Mouse (Mus musculus) MEL-GATA-1-ER (cell line): ENCODE measurements around the gene Mrpl55.

ENCODE experiments used
- DNase-seq: peaks from one replicate; pipeline ENCODE4 v3.0.0-alpha.2; 2012; ENCODE audit warnings: low read depth; ENCODE audit errors: extremely low read depth

The Mrpl55 gene

DNA sequence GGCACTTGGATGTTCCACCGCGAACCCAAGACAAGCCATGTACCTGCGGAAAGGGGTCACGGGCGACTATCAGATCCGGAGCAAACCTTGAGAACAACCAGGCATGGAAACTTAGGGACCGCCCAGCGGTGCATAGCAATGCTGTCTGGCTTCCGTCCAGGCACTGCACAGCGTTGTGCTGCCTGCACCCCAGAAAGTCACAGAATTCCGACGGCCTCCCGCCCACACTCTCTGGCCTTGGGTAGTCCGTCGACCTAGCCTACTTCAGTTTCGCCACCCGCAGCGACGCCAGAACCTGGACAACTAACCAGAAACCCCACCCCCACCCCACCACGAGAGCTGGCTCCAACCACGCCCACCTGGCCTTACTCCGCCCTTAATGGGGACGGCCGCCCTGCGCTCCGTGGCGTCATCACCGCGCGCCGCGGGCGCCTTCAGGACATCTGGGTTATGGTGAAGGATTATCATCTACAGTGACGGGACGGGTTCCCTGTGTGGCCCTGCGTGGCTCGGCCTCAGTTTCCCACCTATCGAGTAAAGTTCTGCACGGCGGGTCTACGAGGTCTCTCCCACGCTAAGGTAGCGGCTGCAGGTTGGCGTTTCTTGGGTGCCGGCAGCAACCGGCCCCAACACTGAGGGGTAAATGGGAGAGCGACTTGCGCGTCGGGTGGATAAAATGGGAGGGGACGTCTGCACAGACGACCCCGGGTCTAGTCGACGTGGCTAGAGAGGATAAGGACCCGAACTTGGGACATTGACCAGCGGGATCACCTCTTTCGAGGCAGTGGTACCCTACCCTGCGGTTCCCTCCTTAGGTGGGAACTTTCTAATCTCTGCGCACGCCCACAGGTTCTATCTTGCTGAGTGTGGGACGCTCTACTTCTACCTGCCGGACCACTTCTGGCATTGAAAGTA lies at the start of gene Mrpl55:
Mrpl55 (plus strand) TSS at position 406 of the 915 bp plus-strand sequence.
- DNase-seq = peak; percentile 65

DNA sequence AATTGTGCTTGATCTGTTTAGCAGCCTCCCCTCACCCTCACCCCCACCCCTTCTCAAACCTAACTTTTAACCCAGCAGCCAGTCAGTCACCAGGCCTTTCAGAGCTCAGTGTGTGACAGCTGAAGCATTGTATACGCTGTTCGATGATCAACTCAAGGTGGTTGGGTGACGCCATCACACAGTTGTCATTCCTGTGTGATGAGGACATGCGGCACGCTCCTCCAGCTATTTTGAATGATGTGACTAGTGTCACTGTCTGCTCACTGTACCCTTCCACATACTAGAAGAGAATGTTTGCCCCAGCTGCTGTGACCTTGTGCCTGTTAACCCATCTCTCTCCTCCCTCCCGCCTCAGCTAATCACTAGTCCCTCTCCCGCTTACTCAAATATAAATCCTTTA lies 48.1 kb upstream of the Mrpl55 start:
- DNase-seq = no peak

DNA sequence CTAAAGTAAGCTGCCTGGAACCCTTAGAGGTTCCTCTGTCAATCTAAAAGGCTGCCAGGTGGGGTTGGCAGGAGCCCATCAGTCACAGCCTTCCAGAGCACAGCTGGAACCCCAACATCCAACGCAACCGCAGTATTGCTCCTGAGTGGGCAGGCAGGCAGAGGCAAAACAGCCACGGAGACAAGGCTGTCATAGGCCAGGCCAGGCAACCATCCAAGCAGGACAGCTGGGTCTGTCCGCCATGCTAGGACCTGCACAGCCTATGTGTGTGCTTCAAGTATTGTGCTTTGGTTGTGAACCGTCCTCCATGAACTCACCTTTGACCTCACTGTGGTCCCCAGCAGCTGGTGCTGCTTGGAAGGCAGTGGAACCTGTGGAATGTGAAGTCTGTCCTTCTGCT lies 46.4 kb upstream of the Mrpl55 start:
- DNase-seq = no peak

DNA sequence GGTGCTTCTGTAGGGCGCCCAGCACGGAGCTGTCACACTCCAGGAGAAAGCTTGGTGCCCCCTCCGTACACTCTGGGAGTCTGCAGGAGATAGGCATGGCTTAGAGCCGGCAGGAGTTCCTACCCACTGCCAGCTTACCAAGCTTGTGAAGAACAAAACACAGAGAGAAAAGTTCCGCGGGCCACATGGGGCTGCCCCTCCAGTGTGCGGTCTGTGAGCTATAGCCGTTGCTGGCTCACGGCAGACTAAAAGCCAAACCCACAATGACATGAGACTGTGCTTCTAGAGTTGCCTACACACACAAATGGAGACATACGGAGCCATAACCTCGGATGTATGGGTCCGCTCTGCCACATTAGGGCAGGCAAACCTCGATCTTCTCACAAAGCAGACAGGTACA lies 43.2 kb upstream of the Mrpl55 start:
- DNase-seq = no peak

DNA sequence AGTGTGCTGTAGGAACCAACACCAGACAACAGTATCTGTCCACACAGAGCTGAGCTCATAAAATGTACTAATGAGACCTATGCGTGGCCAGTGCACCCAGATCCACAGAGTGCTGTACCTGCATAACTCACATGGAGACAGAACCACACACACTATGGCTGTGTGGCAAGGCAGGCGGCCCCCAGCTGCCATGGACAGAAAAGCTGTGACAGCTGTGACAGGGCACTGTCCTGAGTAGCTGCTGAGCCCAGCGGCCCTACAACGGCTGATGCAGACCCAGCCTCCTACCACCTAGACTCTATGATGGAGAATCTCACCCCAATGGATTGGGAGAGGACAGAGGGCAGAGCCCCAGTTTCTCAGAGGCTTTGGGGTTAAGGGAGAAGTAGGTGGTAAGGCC lies 42.7 kb upstream of the Mrpl55 start:
- DNase-seq = no peak

DNA sequence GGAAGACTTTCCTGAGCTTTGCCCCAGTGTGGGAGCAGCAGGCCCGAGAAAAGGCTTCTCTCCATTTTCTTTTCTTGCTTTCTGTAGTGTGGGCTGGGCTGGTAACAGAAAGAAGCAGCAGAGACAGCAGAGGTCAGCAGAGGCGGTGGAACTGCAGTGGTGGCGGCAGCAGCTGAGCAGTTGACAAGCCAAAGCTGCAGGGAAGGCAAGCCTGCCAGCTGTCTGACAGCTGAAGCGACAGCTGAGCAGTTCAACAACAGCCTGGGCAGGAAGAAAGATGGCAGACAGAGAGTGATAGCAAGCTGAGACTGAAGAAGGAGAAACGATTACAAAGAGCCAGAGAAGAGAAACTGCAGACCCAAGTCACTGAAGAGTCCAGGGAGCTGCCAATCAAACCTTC lies 40.9 kb upstream of the Mrpl55 start:
- DNase-seq = no peak

DNA sequence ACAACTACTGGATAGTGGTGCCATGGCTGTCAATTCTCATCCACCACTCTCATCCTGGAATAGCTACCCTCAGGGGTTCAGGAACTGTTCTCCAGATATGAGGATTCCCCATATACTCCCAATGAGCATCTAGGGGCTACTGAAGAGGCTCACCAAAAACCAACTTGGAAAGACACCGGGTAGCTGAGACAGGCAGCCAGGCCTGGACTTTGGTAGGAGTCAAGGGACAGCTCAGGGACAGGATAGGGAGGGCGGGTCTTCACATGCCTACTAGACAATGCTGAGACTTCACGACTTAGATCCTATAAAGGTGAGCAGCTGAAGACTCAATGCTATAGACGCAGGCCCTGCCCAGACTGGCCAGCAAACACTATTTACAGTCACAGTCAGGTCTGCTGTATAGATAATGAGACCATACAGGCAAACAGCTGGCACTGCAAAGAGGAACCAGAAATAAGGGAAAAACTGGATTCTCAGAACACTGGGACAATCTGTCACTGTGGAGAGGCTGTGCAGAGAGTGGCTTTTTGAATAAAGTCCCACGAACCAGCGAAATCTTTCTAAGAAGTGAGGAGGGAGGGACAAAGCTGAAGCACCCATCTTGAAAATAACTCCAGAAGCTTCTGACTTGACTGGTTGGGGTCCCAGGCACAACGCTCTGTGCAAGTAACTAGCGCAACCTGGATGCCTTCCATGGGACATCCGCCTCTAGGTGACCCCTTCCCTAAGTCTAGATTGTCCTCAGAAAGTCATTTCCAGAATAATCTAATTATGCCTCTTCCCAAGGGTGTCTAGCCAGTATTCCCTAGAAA lies 39.6 kb upstream of the Mrpl55 start:
- DNase-seq = peak; percentile 33

DNA sequence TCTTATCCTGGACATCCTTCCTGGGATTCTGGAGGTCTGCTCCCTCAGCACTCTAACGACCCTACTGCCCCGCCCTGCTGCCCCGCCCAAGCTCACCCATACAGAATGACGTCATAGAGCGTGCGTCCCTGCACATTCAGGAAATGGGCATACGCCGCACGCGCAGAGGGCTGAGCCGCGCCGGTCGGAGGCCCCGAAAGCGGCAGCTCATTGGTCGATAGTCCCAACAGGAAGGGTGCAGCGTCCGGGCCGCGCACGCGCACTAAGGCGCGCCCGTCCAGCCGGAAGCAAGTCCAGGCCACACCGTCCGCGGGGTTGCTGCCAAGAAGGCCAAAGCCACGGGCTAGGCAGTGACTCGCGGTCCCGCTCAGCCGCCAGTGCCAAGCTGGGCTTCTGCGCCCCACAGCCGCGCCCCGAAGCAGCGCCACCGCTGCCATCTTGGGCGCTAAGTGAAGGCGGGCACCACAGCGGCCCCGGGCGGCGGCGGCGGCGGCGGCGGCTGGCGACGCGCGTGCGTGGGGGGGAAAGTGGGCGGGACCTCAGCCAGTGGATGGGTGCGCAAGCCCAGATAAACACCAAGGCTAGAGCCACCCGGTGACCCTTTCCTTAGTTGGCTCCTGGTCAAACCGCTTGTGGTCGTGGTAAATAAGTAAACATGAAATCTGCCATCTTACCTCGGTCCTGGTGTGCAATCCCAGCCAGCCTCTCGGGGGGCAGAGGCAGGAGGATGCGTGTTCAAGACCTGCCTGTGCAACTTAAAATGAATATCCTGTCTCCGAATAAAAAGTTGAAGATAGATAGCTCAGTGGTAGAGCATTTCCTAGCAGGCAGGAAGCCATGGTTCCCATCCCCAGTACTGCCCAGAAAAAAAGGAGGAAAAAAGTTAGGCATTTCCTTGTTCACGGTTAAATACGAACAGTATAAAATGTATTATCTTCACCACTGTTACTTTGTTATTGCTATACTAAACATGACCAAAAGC lies 38.7 kb upstream of the Mrpl55 start, which contains the start of gene Iba57:
Iba57 (minus strand) TSS at position 485 of the 982 bp plus-strand sequence.
- DNase-seq = peak; percentile 95

DNA sequence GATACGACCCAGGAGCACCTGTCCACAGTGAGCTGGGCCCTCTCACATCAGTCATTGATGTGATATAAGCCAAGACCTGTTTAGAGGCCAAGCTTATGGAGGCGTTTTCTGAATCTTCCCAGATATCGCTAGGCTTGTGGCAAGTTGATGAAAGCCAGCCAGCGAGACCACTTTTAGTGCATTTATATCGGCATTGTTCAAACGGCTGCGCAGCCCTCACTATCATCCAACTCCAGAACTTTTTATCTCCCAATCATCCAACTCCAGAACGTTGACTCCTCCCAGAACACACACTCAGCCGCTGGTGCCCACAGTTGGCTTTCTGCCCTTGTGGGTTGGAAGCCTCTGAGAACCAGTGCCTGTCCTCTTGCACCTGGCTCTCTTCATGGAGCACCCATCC lies 37.9 kb upstream of the Mrpl55 start:
- DNase-seq = peak; percentile 92

DNA sequence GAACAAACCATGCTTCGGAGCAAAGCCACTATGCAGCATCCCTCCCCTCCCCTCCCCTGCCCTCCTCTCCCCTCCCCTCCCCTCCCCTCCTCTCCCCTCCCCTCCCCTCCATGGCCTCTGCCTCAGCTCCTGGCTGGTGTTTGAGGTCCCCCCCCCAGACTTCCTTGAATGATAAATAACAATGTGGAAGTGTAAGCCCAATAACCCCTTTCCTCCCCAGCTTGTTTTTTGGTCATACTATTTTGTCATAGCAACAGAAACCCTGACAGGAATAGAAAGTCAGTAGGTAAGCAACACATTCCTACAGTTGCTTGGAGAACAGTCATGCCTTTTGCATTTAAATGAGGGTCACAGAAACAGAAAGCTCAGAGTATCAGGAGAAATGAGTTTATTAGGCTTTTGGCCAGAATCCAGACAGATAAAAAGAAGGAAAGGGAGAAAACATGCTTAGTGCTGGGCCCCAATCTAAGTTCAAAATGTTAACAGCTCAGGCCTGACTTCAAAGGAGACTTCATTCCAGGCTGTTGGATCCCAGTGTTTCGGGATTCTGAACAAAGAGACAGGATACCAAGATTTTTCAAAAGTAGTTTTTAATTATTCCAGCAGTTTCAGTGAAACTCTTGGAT lies 36.6 kb upstream of the Mrpl55 start:
- DNase-seq = peak; percentile 47

DNA sequence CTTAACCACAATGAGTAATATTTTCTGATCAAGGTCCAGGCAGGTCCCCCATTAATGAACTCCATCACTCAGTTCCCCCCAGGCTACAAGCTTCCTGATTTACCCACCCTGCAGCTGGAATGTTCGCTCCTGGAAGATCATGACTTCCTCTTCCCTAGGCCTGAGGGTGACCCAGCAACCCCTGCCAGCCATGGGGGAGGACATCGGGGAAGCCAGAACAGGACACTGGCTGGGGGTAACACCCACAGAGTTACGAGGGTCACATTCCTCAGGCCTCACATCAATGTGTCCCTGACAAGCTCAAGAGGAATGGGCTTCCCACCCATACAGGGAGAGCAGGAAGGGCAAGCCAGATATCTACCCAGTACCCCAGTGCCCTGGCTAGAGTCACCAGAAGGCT lies 32.5 kb upstream of the Mrpl55 start:
- DNase-seq = no peak

DNA sequence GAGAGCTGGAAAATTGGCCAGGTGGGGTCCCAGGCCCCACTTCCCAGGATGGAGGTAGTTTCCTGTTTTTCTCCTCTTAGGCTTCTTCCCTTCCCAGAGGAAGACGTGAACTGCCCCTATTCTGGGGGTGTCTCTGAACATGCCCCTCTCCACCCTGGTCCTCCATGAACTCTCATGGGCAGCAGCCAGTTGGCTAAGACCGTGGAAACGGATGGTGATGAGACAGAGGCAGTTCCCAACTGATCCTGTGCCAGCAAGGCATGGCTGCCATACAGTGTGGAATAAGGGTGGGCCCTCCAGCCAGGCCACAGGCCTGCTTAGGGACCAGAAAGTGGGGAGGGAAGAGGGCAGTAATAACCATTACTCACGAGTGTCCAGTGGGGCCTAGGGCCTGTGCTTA lies 31.7 kb upstream of the Mrpl55 start:
- no peak for DNase-seq

DNA sequence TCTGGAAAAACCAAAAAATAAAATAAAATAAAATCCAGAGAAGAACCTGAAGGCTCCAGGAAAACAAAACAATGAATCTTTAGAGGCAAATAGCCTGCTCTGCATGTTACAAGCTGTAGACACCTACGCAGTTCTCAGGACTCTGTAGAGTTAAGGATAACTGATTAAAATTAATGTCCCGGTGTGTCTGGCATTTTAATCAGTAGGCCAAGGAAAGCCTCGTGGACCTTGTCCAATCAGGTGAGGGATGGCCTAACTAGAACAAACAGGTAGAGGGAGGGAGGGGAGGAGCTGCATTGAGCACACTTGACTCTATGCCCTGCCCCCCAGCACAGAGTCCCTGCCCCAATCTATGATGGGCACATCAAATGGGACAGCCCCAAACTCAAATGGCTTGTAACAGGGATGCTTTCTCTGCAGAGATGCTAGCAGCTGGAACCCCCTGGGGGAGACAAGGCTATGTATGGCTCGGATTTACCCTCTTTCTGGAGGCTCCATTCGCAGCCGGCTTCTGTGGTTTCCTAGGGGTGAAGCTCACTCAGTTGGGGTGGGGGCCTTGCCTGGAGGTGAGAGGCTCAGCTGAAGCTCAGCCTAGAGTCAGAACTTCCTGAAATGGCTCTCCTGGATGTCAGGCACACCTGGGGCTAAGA lies 28.0 kb upstream of the Mrpl55 start:
- no peak for DNase-seq

DNA sequence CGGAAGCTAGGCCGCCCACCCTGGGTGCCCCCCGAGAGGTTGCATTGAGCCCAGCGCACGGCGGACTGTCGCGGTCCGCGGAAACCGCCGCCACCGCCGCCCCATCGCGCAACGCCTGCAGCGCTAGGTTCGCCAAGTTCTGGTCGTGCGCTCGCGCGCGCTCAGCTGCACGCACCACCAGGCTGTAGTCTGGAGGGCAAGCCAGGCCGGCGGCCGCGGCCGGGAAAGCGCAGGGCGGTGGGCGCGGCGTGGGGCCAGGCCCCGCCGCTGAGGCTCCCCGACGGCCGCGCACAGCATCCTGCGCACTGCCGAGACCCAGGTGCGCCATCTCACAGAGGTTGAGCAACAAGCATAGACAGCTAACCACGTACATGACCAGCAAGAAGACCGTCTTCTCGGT lies 25.8 kb upstream of the Mrpl55 start:
- DNase-seq = no peak

DNA sequence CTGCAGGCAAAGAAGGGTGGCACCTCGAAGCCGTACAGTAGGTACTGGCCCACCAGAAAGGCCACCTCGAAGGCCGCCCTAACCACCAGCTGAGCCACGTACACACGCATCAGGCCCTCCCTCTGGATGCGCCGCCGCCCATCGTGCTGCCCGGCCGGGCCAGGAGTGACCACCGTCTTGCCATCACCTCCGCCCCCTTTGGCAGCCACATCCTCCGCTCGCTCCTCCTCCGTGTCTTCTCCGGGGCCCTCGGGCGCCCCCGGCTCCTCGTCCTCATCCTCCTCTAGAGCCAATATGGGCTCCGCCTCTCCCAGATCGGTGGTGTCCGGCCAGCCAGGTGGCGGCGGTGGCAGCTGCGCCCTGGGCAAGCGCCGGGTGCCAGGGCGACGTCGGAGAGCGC lies 25.4 kb upstream of the Mrpl55 start:
- DNase-seq = no peak

DNA sequence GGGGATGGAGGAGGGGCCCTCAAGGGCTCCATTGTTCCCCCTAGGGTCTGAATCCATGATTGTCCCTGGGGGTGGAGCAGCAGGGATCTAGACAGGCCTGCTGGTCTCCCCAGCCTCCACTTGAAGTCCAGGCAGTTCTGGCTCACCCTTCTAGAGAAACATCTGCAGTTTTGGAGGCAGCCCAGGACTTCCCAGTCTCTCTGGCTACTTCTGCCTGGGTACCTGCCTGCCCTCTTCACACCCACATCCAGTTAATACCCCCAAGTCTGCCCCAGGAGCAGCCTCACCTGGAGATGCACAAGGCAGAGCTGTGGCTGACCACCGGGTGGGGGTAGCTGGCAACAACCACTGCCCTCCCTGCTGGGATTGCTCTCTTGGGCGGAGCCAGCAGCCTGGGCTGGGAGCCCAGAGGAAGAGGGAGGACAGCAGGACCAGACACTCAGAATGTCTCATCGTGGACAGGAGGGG lies 19.4 kb upstream of the Mrpl55 start, which contains the start of gene Gjc2:
Gjc2 (minus strand) TSS at position 350 of the 468 bp plus-strand sequence.
- DNase-seq = no peak

DNA sequence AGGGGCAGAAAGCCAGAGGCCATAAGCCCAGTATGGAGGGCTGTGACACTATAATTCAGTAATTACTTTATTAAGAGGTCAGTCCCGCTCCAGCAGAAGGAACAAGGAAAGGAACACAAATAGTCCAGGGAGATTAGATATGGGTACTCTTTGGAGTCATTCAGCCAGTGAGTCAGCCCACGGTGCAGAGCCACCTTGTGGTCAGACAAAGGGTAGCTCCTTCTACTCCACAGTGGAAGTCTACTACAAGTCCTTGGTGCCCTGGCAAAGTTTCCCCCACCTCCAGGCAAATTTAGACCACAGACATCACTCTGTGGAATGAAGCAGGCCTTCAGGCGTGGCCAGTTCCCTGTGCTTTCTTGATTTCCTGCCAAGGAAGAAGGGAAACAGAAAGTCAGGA lies 18.5 kb upstream of the Mrpl55 start:
- peak; percentile 33 for DNase-seq

DNA sequence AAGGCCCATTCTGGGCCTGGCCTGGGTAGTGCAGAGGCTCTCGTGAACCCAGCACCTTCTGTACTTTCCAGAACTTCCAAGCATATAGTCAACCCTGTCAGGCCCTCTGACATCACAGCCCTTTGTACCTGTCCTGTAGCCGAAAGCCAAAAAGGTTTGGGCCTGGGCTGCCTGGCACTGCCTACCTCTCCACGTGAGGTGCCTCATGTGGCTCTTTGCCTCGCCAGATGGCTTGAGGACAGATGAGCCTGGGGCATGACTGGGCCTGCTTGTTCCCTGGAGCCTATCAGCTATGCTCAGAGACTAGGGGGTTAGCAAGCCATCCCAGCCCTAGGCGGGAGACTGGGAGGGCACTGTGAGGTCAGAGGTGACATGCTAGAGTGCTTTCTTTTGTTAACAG lies 16.8 kb upstream of the Mrpl55 start:
- no peak for DNase-seq

DNA sequence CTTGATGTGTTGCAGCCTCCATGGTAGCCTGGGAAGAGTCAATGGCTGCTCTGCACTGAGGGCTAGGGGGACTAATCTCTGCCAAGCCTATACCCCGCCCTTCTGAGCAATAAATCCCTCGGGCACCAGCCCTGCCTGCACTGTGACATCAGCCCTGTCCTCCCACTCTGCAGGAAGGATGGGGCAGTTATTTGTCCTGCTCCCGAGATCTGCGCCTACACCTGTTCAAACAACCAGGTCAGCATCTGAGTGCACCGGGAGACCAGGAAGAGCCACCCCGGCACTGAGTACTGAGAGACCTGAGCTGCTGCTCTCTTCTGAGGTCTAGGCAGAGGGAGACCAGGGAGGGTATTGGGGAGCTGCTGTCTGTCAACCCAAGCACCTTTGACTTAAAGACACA lies 14.6 kb upstream of the Mrpl55 start:
- no peak for DNase-seq
